Mouse (Mus musculus) liver (tissue): ENCODE results near the gene Msrb3.

Experiments used
- DNase-seq: peaks from one replicate; pipeline ENCODE4 v3.0.0-alpha.2; 2020; ENCODE audit warnings: mixed read lengths

Msrb3 gene

DNA sequence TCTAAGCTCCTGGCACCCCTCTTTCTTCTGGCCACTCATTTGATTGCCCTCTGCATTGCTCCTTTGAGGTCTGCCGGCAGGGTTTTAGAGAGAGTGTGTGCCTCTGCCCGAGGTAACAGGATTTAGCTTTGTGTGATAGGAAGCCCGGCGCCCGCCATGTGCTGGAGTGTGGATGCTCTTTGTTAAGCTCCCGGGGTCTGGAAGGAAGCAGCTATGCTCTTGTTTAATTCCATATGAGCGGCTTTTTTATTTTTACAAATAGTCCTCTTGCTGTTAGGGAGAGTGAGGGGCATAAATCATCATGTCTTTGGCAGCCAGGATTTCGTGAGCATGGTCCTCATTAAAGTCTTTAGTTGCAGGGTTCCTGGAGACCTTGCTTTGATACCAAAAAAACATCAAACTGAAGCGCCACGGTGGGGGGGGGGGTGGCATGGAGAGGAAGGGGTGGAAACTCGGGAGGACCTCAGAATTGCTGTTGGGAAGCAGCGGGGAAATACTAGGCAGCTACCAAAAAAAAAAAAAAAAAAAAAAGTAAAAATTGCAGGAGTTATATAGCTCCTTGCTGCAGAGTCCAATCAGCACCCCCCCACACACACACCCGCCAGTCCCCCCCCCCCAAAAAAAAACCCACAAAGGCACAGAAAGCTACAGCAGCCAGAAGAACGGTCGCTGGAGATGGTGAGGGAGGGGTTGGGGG is 154.3 kb downstream of the Msrb3 start:
- peak; percentile 10 for DNase-seq

- no peak for DNase-seq
Observed at GRCm38 (mm10) chr10:120736508-120737069, 162.3 kb downstream of the Msrb3 start.

DNA sequence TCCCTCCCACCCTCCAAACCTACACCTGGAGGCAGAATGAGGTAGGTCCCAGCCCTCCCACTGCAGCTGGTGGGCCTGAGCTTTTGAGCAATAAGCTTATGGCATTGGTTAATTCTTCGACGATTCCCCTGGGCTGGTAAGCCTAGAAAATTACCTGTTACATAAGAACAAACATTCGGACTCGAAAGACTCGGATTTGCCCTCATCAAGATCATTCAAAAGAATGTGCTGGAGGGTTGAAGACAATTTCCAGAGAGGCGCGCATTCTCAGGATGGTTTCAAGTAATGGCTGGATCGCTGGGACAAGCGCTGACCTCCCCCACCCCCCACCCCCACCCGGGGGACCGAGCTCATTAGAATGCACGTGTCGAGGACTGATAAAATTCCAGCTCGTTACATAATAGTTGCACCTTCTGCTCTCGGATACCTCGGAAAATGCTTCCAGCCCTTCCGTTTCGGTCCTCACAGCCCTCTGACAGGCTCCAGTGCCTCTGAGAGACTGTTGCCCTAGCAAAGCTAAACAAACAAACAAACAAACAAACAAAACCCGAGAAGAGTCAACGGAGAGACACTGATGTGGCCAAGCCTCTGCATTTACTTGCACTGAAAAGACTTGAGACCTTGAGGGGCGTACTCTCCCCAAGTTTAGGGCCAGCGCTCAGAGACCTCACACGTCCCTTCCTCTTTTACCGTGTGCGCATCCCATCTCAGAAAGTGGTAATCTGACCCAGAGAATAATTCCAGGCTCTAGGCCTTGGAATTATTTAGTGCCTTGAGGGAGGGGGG is 163.0 kb downstream of the Msrb3 start:
- DNase-seq = no peak

- no peak for DNase-seq
Observed at GRCm38 (mm10) chr10:120734364-120734763, 164.5 kb downstream of the Msrb3 start.
